Mouse (Mus musculus) urinary bladder, postnatal 14 days (tissue): ENCODE data around the gene Prr27.
A peak's percentile ranks its signal among the peaks of the same experiment; 100 is the strongest.

Source experiments
- DNase-seq: peaks from one replicate; pipeline ENCODE4 v3.0.0; 2021; ENCODE audit warnings: low spot score

Gene Prr27

GRCm38 (mm10) chr5:87825386-87825785 is at the start of gene Prr27:
Gene Prr27, plus strand, starts transcription at chr5:87825686.
- DNase-seq, result no peak

GRCm38 (mm10) chr5:87782731-87783130 is 42.8 kb upstream of the Prr27 start:
- no peak for DNase-seq

- DNase-seq, result no peak
Measured at GRCm38 (mm10) chr5:87807782-87808181, 17.7 kb upstream of the Prr27 start, which contains the start of gene Csn1s2b. Gene Csn1s2b, plus strand, starts transcription at chr5:87808082.

- DNase-seq, result no peak
Measured at GRCm38 (mm10) chr5:87809253-87809652, 16.2 kb upstream of the Prr27 start.

- no peak for DNase-seq
Measured at GRCm38 (mm10) chr5:87855136-87855716, 29.7 kb downstream of the Prr27 start.

GRCm38 (mm10) chr5:87870084-87870483 is 44.6 kb downstream of the Prr27 start:
- DNase-seq, result peak; percentile 38

- DNase-seq, result no peak
Measured at GRCm38 (mm10) chr5:87871423-87871822, 45.9 kb downstream of the Prr27 start.

GRCm38 (mm10) chr5:87884729-87885128 is 59.2 kb downstream of the Prr27 start, which contains the start of gene Odam:
Gene Odam, plus strand, starts transcription at chr5:87885029.
- DNase-seq, result no peak
